Mouse (Mus musculus): ENCODE measurements around the gene Prickle2.

The Prickle2 gene

GRCm38 (mm10) chr6:92440251-92440650 lies 265.7 kb downstream of the Prickle2 start:
- H3K36me3 ChIP-seq (ENCODE audit: control insufficient read depth, insufficient read depth, low read length, poor library complexity, severe bottlenecking), result no peaks in the 10 kb centered on the region
- DNase-seq (ENCODE audit: low read depth, low spot score), result no peak
- no peaks in the 10 kb centered on the region for H3K27me3 ChIP-seq (ENCODE audit: control insufficient read depth, insufficient read depth, low read length, poor library complexity, severe bottlenecking)

GRCm38 (mm10) chr6:92432146-92432545 lies 273.8 kb downstream of the Prickle2 start:
- H3K36me3 ChIP-seq (ENCODE audit: control insufficient read depth, insufficient read depth, low read length, poor library complexity, severe bottlenecking), result no peaks in the 10 kb centered on the region
- no peaks in the 10 kb centered on the region for H3K27me3 ChIP-seq (ENCODE audit: control insufficient read depth, insufficient read depth, low read length, poor library complexity, severe bottlenecking)
- DNase-seq (ENCODE audit: low read depth, low spot score), result no peak

- no peaks in the 10 kb centered on the region for H3K27me3 ChIP-seq (ENCODE audit: control insufficient read depth, insufficient read depth, low read length, poor library complexity, severe bottlenecking)
- DNase-seq (ENCODE audit: low read depth, low spot score), result no peak
- no peaks in the 10 kb centered on the region for H3K36me3 ChIP-seq (ENCODE audit: control insufficient read depth, insufficient read depth, low read length, poor library complexity, severe bottlenecking)
Observed at GRCm38 (mm10) chr6:92427406-92428171, 278.4 kb downstream of the Prickle2 start.

GRCm38 (mm10) chr6:92425901-92426300 lies 280.1 kb downstream of the Prickle2 start:
- H3K36me3 ChIP-seq (ENCODE audit: control insufficient read depth, insufficient read depth, low read length, poor library complexity, severe bottlenecking), result no peaks in the 10 kb centered on the region
- no peaks in the 10 kb centered on the region for H3K27me3 ChIP-seq (ENCODE audit: control insufficient read depth, insufficient read depth, low read length, poor library complexity, severe bottlenecking)

GRCm38 (mm10) chr6:92425476-92425875 lies 280.5 kb downstream of the Prickle2 start:
- DNase-seq (ENCODE audit: low read depth, low spot score), result no peak
- Histone ChIP-seq H3K27me3 (ENCODE audit: control insufficient read depth, insufficient read depth, low read length, poor library complexity, severe bottlenecking) (no peaks in the 10 kb centered on the region), H3K36me3 (ENCODE audit: control insufficient read depth, insufficient read depth, low read length, poor library complexity, severe bottlenecking) (no peaks in the 10 kb centered on the region)

More at GRCm38 (mm10) chr6:92425901-92426300, 280.1 kb downstream of the Prickle2 start:
- no peak for DNase-seq (ENCODE audit: low read depth, low spot score)

- H3K36me3 ChIP-seq (ENCODE audit: control insufficient read depth, insufficient read depth, low read length, poor library complexity, severe bottlenecking), result no peaks in the 10 kb centered on the region
- H3K27me3 ChIP-seq (ENCODE audit: control insufficient read depth, insufficient read depth, low read length, poor library complexity, severe bottlenecking), result no peaks in the 10 kb centered on the region
- DNase-seq (ENCODE audit: low read depth, low spot score), result no peak
Observed at GRCm38 (mm10) chr6:92424991-92425390, 281.0 kb downstream of the Prickle2 start.

- H3K36me3 ChIP-seq (ENCODE audit: control insufficient read depth, insufficient read depth, low read length, poor library complexity, severe bottlenecking), result no peaks in the 10 kb centered on the region
- DNase-seq (ENCODE audit: low read depth, low spot score), result no peak
- no peaks in the 10 kb centered on the region for H3K27me3 ChIP-seq (ENCODE audit: control insufficient read depth, insufficient read depth, low read length, poor library complexity, severe bottlenecking)
Observed at GRCm38 (mm10) chr6:92422286-92422685, 283.7 kb downstream of the Prickle2 start.

- no peaks in the 10 kb centered on the region for H3K36me3 ChIP-seq (ENCODE audit: control insufficient read depth, insufficient read depth, low read length, poor library complexity, severe bottlenecking)
- H3K27me3 ChIP-seq (ENCODE audit: control insufficient read depth, insufficient read depth, low read length, poor library complexity, severe bottlenecking), result no peaks in the 10 kb centered on the region
- no peak for DNase-seq (ENCODE audit: low read depth, low spot score)
Observed at GRCm38 (mm10) chr6:92420106-92420505, 285.8 kb downstream of the Prickle2 start.

GRCm38 (mm10) chr6:92415405-92415755 lies 290.6 kb downstream of the Prickle2 start:
- H3K27me3 ChIP-seq (ENCODE audit: control insufficient read depth, insufficient read depth, low read length, poor library complexity, severe bottlenecking), result no peaks in the 10 kb centered on the region
- DNase-seq (ENCODE audit: low read depth, low spot score), result no peak
- no peaks in the 10 kb centered on the region for H3K36me3 ChIP-seq (ENCODE audit: control insufficient read depth, insufficient read depth, low read length, poor library complexity, severe bottlenecking)

- DNase-seq (ENCODE audit: low read depth, low spot score), result no peak
- Histone ChIP-seq H3K36me3 (ENCODE audit: control insufficient read depth, insufficient read depth, low read length, poor library complexity, severe bottlenecking) (no peaks in the 10 kb centered on the region), H3K27me3 (ENCODE audit: control insufficient read depth, insufficient read depth, low read length, poor library complexity, severe bottlenecking) (no peaks in the 10 kb centered on the region)
Observed at GRCm38 (mm10) chr6:92414478-92415404, 291.2 kb downstream of the Prickle2 start.

- H3K27me3 ChIP-seq (ENCODE audit: control insufficient read depth, insufficient read depth, low read length, poor library complexity, severe bottlenecking), result no peaks in the 10 kb centered on the region
- no peaks in the 10 kb centered on the region for H3K36me3 ChIP-seq (ENCODE audit: control insufficient read depth, insufficient read depth, low read length, poor library complexity, severe bottlenecking)
- no peak for DNase-seq (ENCODE audit: low read depth, low spot score)
Observed at GRCm38 (mm10) chr6:92413982-92414381, 292.0 kb downstream of the Prickle2 start.

GRCm38 (mm10) chr6:92409788-92410187 lies 296.2 kb downstream of the Prickle2 start:
- no peak for DNase-seq (ENCODE audit: low read depth, low spot score)
- Histone ChIP-seq H3K27me3 (ENCODE audit: control insufficient read depth, insufficient read depth, low read length, poor library complexity, severe bottlenecking) (no peaks in the 10 kb centered on the region), H3K36me3 (ENCODE audit: control insufficient read depth, insufficient read depth, low read length, poor library complexity, severe bottlenecking) (no peaks in the 10 kb centered on the region)

GRCm38 (mm10) chr6:92407259-92407658 lies 298.7 kb downstream of the Prickle2 start:
- DNase-seq (ENCODE audit: low read depth, low spot score), result no peak
- H3K27me3 ChIP-seq (ENCODE audit: control insufficient read depth, insufficient read depth, low read length, poor library complexity, severe bottlenecking), result no peaks in the 10 kb centered on the region
- no peaks in the 10 kb centered on the region for H3K36me3 ChIP-seq (ENCODE audit: control insufficient read depth, insufficient read depth, low read length, poor library complexity, severe bottlenecking)

- Histone ChIP-seq H3K27me3 (ENCODE audit: control insufficient read depth, insufficient read depth, low read length, poor library complexity, severe bottlenecking) (no peaks in the 10 kb centered on the region), H3K36me3 (ENCODE audit: control insufficient read depth, insufficient read depth, low read length, poor library complexity, severe bottlenecking) (no peaks in the 10 kb centered on the region)
- DNase-seq (ENCODE audit: low read depth, low spot score), result no peak
Observed at GRCm38 (mm10) chr6:92405571-92405970, 300.4 kb downstream of the Prickle2 start.

- Histone ChIP-seq H3K36me3 (ENCODE audit: control insufficient read depth, insufficient read depth, low read length, poor library complexity, severe bottlenecking) (no peaks in the 10 kb centered on the region), H3K27me3 (ENCODE audit: control insufficient read depth, insufficient read depth, low read length, poor library complexity, severe bottlenecking) (no peaks in the 10 kb centered on the region)
- DNase-seq (ENCODE audit: low read depth, low spot score), result no peak
Observed at GRCm38 (mm10) chr6:92397876-92398275, 308.1 kb downstream of the Prickle2 start.

Measured in splenic B cell, adult 2 months (primary cell).